Mouse (Mus musculus) lung, postnatal 14 days (tissue): Measurements from ENCODE around the gene Cog8.
"Not testable (repeated sequence)": the region's sequence is repeated elsewhere in the genome, so short reads cannot be mapped to it uniquely, and the experiment has no call there.

ENCODE experiments used
- DNase-seq: peaks from one replicate; pipeline ENCODE4 v3.0.0; 2021

Cog8 gene

GRCm38 (mm10) chr8:107040632-107041031, 15.9 kb downstream of the Cog8 start:
- DNase-seq, result no peak

DNA sequence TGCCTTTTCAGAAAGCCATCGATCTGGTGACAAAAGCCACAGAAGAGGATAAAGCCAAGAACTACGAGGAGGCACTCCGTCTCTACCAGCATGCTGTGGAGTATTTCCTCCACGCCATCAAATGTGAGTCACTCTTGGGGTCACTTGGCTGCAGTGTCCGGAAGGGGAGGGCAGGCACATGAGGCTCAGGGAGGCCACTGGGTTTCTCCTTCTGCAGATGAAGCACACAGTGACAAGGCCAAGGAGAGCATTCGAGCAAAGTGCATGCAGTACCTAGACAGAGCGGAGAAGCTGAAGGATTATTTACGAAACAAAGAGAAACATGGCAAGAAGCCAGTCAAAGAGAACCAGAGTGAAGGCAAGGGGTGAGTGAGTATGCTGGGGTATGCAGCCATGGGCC, 19.9 kb downstream of the Cog8 start:
- no peak for DNase-seq

- DNase-seq, result no peak
Measured at GRCm38 (mm10) chr8:107035641-107036040, 20.8 kb downstream of the Cog8 start.

GRCm38 (mm10) chr8:107033609-107034008, 22.9 kb downstream of the Cog8 start:
- DNase-seq, result not testable (repeated sequence)

- DNase-seq, result no peak
Measured at GRCm38 (mm10) chr8:107031577-107032090, 24.9 kb downstream of the Cog8 start.

DNA sequence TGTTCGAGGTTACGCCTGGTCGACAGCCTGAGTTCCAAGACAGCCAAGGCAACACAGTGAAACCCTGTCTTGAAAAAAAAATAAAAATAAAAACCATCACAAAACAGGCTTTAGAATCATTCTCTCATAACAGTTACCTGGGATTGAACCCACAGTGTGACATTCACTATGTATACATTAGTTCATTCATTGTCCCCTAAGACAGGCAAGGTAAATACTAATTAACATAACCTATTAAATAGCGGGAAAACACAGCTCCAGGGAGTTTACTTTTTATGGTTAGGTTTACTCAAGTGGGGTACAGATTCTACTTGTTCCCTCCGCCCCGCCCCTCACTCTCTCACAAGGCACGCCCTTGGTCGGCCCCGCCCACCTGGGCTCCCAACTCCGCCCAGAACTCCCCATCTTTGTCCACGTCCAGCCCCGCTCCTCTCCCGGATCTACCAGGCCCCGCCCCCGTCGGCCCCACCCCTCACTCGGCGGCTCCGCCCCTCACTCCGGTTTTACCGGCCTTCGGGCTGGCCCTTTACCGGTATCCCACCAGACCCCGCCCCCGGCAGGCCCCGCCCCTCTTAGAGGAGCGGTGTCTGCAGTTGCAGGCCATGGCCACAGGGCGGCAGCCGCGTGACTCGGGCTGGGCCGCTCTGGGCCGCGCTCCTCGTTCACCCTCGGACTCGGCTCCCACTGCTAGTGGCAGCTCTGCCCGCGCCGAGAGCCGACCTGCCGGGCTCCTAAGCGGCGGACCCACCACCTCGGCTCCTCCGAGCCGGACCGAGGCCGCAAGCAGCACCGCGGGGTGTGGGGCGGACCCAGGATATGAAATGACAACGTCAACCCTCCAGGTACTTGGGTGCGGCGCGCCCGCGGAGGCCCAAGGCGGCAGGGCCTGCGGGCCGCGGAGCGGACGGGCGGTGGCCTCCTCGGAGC, 25.6 kb downstream of the Cog8 start, which contains the start of gene Vps4a:
TSS of gene Vps4a (plus strand) at position 573 of the 927 bp plus-strand sequence.
- DNase-seq, result peak; percentile 97

DNA sequence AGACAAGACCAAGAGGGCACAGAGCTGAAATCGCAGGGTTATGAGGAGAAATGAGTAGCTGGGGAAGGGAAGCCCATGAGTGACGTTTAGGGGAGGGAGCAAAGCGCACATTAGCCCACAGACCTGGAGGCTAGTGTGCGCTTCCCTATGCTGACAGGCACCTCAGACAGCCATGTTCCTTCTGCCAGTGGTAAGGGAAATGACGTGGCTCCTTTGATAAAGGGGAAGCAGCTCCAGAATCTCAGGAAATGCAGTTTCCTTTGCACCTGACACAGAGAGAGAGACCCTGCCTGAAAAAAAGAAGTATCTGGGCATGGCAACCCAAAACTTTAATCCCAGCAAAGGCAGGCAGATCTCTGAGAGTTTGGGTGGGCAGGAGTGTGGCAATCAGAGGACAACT, 26.4 kb downstream of the Cog8 start:
- no peak for DNase-seq

- DNase-seq, result no peak
Measured at GRCm38 (mm10) chr8:107029310-107029709, 27.2 kb downstream of the Cog8 start.

- no peak for DNase-seq
Measured at GRCm38 (mm10) chr8:107023479-107023878, 33.0 kb downstream of the Cog8 start.

GRCm38 (mm10) chr8:107014915-107015314, 41.6 kb downstream of the Cog8 start:
- DNase-seq, result no peak

GRCm38 (mm10) chr8:107012666-107013065, 43.8 kb downstream of the Cog8 start:
- DNase-seq, result no peak

DNA sequence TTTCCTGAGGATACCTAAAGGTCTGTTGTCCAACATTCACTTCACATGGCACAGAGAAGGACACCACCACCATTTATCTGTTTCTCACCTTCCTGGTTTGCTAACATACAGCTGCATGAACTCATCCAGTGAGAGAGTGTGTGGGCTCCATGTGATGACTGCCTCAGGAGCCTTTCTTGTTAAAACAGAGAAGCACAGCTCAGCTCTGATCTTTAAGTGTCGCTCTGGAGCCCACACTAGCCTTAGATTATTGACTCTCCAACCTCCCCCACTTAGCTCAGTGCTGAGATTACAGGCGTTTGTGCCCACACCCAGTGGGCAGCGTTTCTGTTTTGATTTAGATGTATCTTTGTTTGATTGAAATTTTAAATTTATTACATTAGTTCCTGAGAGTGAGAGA, 48.7 kb downstream of the Cog8 start:
- no peak for DNase-seq

- peak; percentile 95 for DNase-seq
Measured at GRCm38 (mm10) chr8:107002532-107002931, 54.0 kb downstream of the Cog8 start.

- DNase-seq, result peak; percentile 61
Measured at GRCm38 (mm10) chr8:106999068-106999467, 57.4 kb downstream of the Cog8 start.

GRCm38 (mm10) chr8:106997416-106997815, 59.1 kb downstream of the Cog8 start:
- DNase-seq, result no peak

- not testable (repeated sequence) for DNase-seq
Measured at GRCm38 (mm10) chr8:106996339-106996738, 60.1 kb downstream of the Cog8 start.
